Mouse (Mus musculus) CH12.LX (cell line): ENCODE measurements at regions not wholly inside any gene's neighbourhood (a gene's known extent, or its start where the extent isn't known, plus 50 kb on each side); places are given as distances from the start of the nearest gene placed in this dataset.

Experiments used
- DNase-seq: peaks from one replicate; pipeline ENCODE4 v3.0.0-alpha.2; 2013; ENCODE audit errors: extremely low read depth
- H3K27ac ChIP-seq: 2 replicates; pipeline ENCODE4 v1.5.1; 2012; ENCODE audit warnings: low read depth, mild to moderate bottlenecking, control low read depth, moderate library complexity; ENCODE audit not compliant: insufficient read depth
- H3K27me3 ChIP-seq: replicated peaks from 2 replicates; pipeline ENCODE3; 2012; ENCODE audit warnings: inconsistent platforms
- H3K36me3 ChIP-seq, 2 experiments: replicated peaks in 1 of 2; 2 replicates each; pipeline versions ENCODE3 to v1.6.1; 2012; ENCODE audit warnings: inconsistent platforms in 1 of 2, low read length in 1 of 2, mild to moderate bottlenecking in 1 of 2, mixed read lengths in 1 of 2, moderate library complexity in 1 of 2; ENCODE audit not compliant: control insufficient read depth in 1 of 2, insufficient read depth in 1 of 2
- H3K4me1 ChIP-seq, 2 experiments: 2 replicates each; pipeline ENCODE4 v1.6.1; 2012; ENCODE audit warnings: inconsistent platforms in 1 of 2, moderate library complexity in 1 of 2; ENCODE audit not compliant: insufficient read depth in 2 of 2, control insufficient read depth in 1 of 2
- H3K4me2 ChIP-seq: 2 replicates; pipeline ENCODE4 v1.6.1; 2012; ENCODE audit warnings: low read depth, mild to moderate bottlenecking, control low read depth; ENCODE audit not compliant: poor library complexity, insufficient read depth, severe bottlenecking
- H3K4me3 ChIP-seq, 3 experiments: fragments of 150-350 bp in 1 of 3; sonication (generic) in 1 of 3; replicated peaks in 1 of 3; 2 replicates each; pipeline versions ENCODE3 to v1.5.1; 2011 to 2012; ENCODE audit warnings: low read depth in 2 of 3, low read length in 2 of 3, mild to moderate bottlenecking in 2 of 3, moderate library complexity in 2 of 3, control low read depth in 1 of 3, improper control_type of control experiment in 1 of 3, inconsistent platforms in 1 of 3, mixed read lengths in 1 of 3; ENCODE audit not compliant: poor library complexity in 1 of 3
- H3K79me2 ChIP-seq: replicated peaks from 2 replicates; pipeline ENCODE4 v1.6.1; 2012; ENCODE audit warnings: mild to moderate bottlenecking, moderate library complexity; ENCODE audit not compliant: control insufficient read depth, poor library complexity, insufficient read depth, severe bottlenecking; ENCODE audit errors: extremely low read depth
- H3K9ac ChIP-seq: 2 replicates; pipeline ENCODE4 v1.6.1; 2012; ENCODE audit warnings: low read depth, mild to moderate bottlenecking, control low read depth, moderate library complexity; ENCODE audit not compliant: insufficient read depth
- H3K9me3 ChIP-seq: replicated peaks from 2 replicates; pipeline ENCODE3; 2012; ENCODE audit warnings: low read length, inconsistent platforms, mixed read lengths
- BHLHE40 ChIP-seq: IDR thresholded peaks from 2 replicates; pipeline ENCODE4 v1.6.1; 2011; ENCODE audit warnings: mild to moderate bottlenecking, low read depth, low read length, improper control_type of control experiment
- CHD2 ChIP-seq: IDR thresholded peaks from 2 replicates; pipeline ENCODE4 v1.6.1; 2011; ENCODE audit warnings: low read length, improper control_type of control experiment
- CTCF ChIP-seq, 2 experiments: IDR thresholded peaks in 1 of 2; conservative IDR thresholded peaks in 1 of 2; 2 replicates each; pipeline ENCODE4 v1.5.1; 2011 to 2012; ENCODE audit warnings: low read depth in 2 of 2, low read length in 2 of 2, improper control_type of control experiment in 1 of 2, inconsistent platforms in 1 of 2, mild to moderate bottlenecking in 1 of 2, moderate library complexity in 1 of 2
- ELF1 ChIP-seq: IDR thresholded peaks from 2 replicates; pipeline ENCODE4 v1.6.1; 2014; ENCODE audit warnings: low read depth, mild to moderate bottlenecking, inconsistent platforms, low read length, improper control_type of control experiment
- GABPA ChIP-seq: IDR thresholded peaks from 2 replicates; pipeline ENCODE4 v1.6.1; 2012; ENCODE audit warnings: low read depth, low read length, improper control_type of control experiment, inconsistent platforms; ENCODE audit not compliant: insufficient replicate concordance
- IRF4 ChIP-seq: IDR thresholded peaks from 2 replicates; pipeline ENCODE4 v1.6.1; 2014; ENCODE audit warnings: low read depth, mild to moderate bottlenecking, inconsistent platforms, low read length, improper control_type of control experiment
- JUN ChIP-seq: IDR thresholded peaks from 2 replicates; pipeline ENCODE4 v1.6.1; 2011; ENCODE audit warnings: low read depth, mild to moderate bottlenecking, low read length, improper control_type of control experiment, moderate library complexity; ENCODE audit not compliant: insufficient read depth
- JUND ChIP-seq: conservative IDR thresholded peaks from 2 replicates; pipeline ENCODE4 v1.6.1; 2011; ENCODE audit warnings: low read depth, low read length, improper control_type of control experiment
- KAT2A ChIP-seq: IDR thresholded peaks from 2 replicates; pipeline ENCODE4 v1.6.1; 2012; ENCODE audit warnings: low read length, improper control_type of control experiment, inconsistent platforms; ENCODE audit not compliant: insufficient replicate concordance
- MAX ChIP-seq: IDR thresholded peaks from 2 replicates; pipeline ENCODE4 v1.6.1; 2011; ENCODE audit warnings: low read length, improper control_type of control experiment
- NELFE ChIP-seq: IDR thresholded peaks from 2 replicates; pipeline ENCODE4 v1.6.1; 2011; ENCODE audit warnings: low read depth, low read length, improper control_type of control experiment
- POLR2A ChIP-seq: IDR thresholded peaks from 2 replicates; pipeline ENCODE4 v1.6.1; 2011; ENCODE audit warnings: low read depth, mild to moderate bottlenecking, improper control_type of control experiment, low read length
- POLR2AphosphoS2 ChIP-seq: IDR thresholded peaks from 2 replicates; pipeline ENCODE4 v1.6.1; 2011; ENCODE audit warnings: low read depth, low read length, improper control_type of control experiment
- RCOR1 ChIP-seq: conservative IDR thresholded peaks from 2 replicates; pipeline ENCODE4 v1.6.1; 2012; ENCODE audit warnings: low read depth, mild to moderate bottlenecking, inconsistent platforms, low read length, improper control_type of control experiment
- SMC3 ChIP-seq: IDR thresholded peaks from 2 replicates; pipeline ENCODE4 v1.6.1; 2011; ENCODE audit warnings: low read depth, low read length, improper control_type of control experiment
- TBP ChIP-seq: conservative IDR thresholded peaks from 2 replicates; pipeline ENCODE4 v1.6.1; 2011; ENCODE audit warnings: low read depth, low read length, improper control_type of control experiment
- TCF12 ChIP-seq: IDR thresholded peaks from 2 replicates; pipeline ENCODE4 v1.6.1; 2014; ENCODE audit warnings: low read depth, mild to moderate bottlenecking, inconsistent platforms, low read length, improper control_type of control experiment
- USF2 ChIP-seq: conservative IDR thresholded peaks from 2 replicates; pipeline ENCODE4 v1.6.1; 2011; ENCODE audit warnings: low read depth, low read length, improper control_type of control experiment
- ZC3H11A ChIP-seq: IDR thresholded peaks from 2 replicates; pipeline ENCODE4 v1.6.1; 2012; ENCODE audit warnings: low read depth, mild to moderate bottlenecking, inconsistent platforms, low read length, improper control_type of control experiment
- ZKSCAN1 ChIP-seq: IDR thresholded peaks from 2 replicates; pipeline ENCODE4 v1.6.1; 2012; ENCODE audit warnings: low read depth, inconsistent platforms, low read length, improper control_type of control experiment, borderline replicate concordance
- ZMIZ1 ChIP-seq: IDR thresholded peaks from 2 replicates; pipeline ENCODE4 v1.6.1; 2012; ENCODE audit warnings: low read depth, mild to moderate bottlenecking, inconsistent platforms, low read length, improper control_type of control experiment
- dilution Hi-C: fragments of 300-500 bp; cut with MboI; formaldehyde crosslinking; loops from 2 replicates; pipeline ENCODE4 v1.14.3; 2020; ENCODE audit warnings: low sequenced_read_pairs; ENCODE audit not compliant: extremely low pct_unique_long_range_greater_than_20kb, extremely low pct_ligation_motif_present
- in situ Hi-C: fragments of 300-500 bp; cut with MboI; formaldehyde crosslinking; loops from 3 replicates; pipeline ENCODE4 v1.14.3; 2019; ENCODE audit warnings: low sequenced_read_pairs, low pct_ligation_motif_present, low pct_unique_long_range_greater_than_20kb, mixed read lengths

DNA sequence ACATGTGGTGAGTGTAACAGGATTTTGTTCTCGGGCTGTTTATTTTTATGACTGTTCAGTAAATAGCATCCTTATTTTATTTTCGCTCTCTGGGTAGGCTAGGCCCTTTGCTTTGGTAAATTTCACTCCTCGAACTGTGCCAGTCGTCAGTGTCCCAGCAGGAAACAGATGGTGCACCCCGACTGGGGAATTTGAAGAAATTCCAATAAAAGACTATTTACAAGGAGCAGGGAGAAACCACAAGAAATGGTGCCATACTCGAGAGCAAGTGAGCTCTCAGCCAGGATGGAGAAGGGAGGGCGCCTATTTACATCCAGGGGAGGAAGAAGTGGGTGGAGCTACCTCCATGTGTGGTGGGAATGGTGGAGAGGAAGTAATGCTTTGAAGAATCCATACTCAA is 213.0 kb downstream of the Zfp326 start:
- no peak for DNase-seq
- Histone ChIP-seq H3K4me1 (no peaks in the 10 kb centered on the region), H3K79me2 (no peaks in the 10 kb centered on the region), H3K27me3 (peaks cover 13% of the 10 kb centered on the region), H3K36me3 (no peaks in the 10 kb centered on the region), H3K4me3 (no peak overlapping the region), H3K27ac (no peak overlapping the region), H3K9me3 (peaks cover 12% of the 10 kb centered on the region), H3K4me2 (no peak overlapping the region), H3K9ac (no peak overlapping the region)
- dilution Hi-C loops: no loop called here
- TF ChIP-seq RCOR1: no peak
- no peak for TF ChIP-seq TCF12
- no peak for TF ChIP-seq GABPA
- no peak for TF ChIP-seq CTCF (conservative IDR thresholded peaks at IDR 0.05 in 1 of 2, IDR thresholded peaks at IDR 0.05 in 1 of 2; ENCODE audit: low read depth in 2 of 2, low read length in 2 of 2)
- no peak for TF ChIP-seq CHD2
- no peak for TF ChIP-seq KAT2A
- no peak for TF ChIP-seq ELF1
- no peak for TF ChIP-seq NELFE
- no peak for TF ChIP-seq POLR2AphosphoS2
- no peak for TF ChIP-seq ZC3H11A
- no peak for TF ChIP-seq JUND
- TF ChIP-seq ZMIZ1: no peak
- no peak for TF ChIP-seq USF2
- no peak for TF ChIP-seq MAX
- TF ChIP-seq SMC3: no peak
- TF ChIP-seq ZKSCAN1: no peak
- no peak for TF ChIP-seq JUN
- no peak for TF ChIP-seq IRF4
- in situ Hi-C loops: no loop called here

GRCm38 (mm10) chr5:106088478-106089185 is 212.3 kb downstream of the Zfp326 start:
- no peak for TF ChIP-seq POLR2A
- no peak for TF ChIP-seq BHLHE40
- no peak for TF ChIP-seq IRF4
- peak; percentile 12 to 21; a peak in 1 of 4 replicates for TF ChIP-seq CTCF (conservative IDR thresholded peaks at IDR 0.05 in 1 of 2, IDR thresholded peaks at IDR 0.05 in 1 of 2; ENCODE audit: low read depth in 2 of 2, low read length in 2 of 2)
- no peak for TF ChIP-seq TBP
- dilution Hi-C loops (no loop called here), in situ Hi-C loops (no loop called here)
- no peak for DNase-seq
- Histone ChIP-seq H3K79me2 (no peaks in the 10 kb centered on the region), H3K27me3 (peaks cover 14% of the 10 kb centered on the region), H3K4me2 (no peak overlapping the region), H3K4me1 (no peaks in the 10 kb centered on the region), H3K27ac (no peak overlapping the region), H3K4me3 (no peak overlapping the region), H3K9me3 (peaks cover 12% of the 10 kb centered on the region), H3K36me3 (no peaks in the 10 kb centered on the region), H3K9ac (no peak overlapping the region)
